Mouse (Mus musculus) G1E (cell line): ENCODE measurements at regions not wholly inside any gene's neighbourhood (a gene's known extent, or its start where the extent isn't known, plus 50 kb on each side); places are given as distances from the start of the nearest gene placed in this dataset.

Source experiments
- ATAC-seq: 2 replicates; pipeline ENCODE4 v1.8.0; 2016; ENCODE audit warnings: mild to moderate bottlenecking; ENCODE audit not compliant: insufficient number of reproducible peaks, poor library complexity, low FRiP score, severe bottlenecking; ENCODE audit errors: extremely low read depth
- DNase-seq: peaks from one replicate; pipeline ENCODE4 v3.0.0; 2012; ENCODE audit warnings: low spot score
- H3K27me3 ChIP-seq: 2 replicates; pipeline ENCODE4 v1.6.1; 2012; ENCODE audit warnings: mild to moderate bottlenecking, low read length, inconsistent platforms; ENCODE audit not compliant: insufficient read depth
- H3K36me3 ChIP-seq: replicated peaks from 2 replicates; pipeline ENCODE3; 2012; ENCODE audit warnings: mild to moderate bottlenecking, inconsistent platforms
- H3K4me1 ChIP-seq: 2 replicates; pipeline ENCODE4 v1.6.1; 2012; ENCODE audit warnings: low read depth, low read length, inconsistent platforms, mixed read lengths; ENCODE audit not compliant: insufficient read depth
- H3K4me3 ChIP-seq: 2 replicates; pipeline ENCODE4 v1.5.1; 2012; ENCODE audit warnings: low read depth, mild to moderate bottlenecking, inconsistent platforms, low read length, moderate library complexity, mixed read lengths
- H3K9me3 ChIP-seq: replicated peaks from 2 replicates; pipeline ENCODE4 v1.6.1; 2012; ENCODE audit warnings: inconsistent platforms
- CTCF ChIP-seq: IDR thresholded peaks from 2 replicates; pipeline ENCODE4 v1.5.1; 2012; ENCODE audit warnings: low read depth, low read length, inconsistent platforms, mixed read lengths
- GATA1 ChIP-seq: IDR thresholded peaks from 2 replicates; pipeline ENCODE4 v1.6.1; 2012; ENCODE audit warnings: borderline replicate concordance, low read length, inconsistent platforms, mixed read lengths
- GATA2 ChIP-seq: IDR thresholded peaks from 2 replicates; pipeline ENCODE4 v1.6.1; 2012; ENCODE audit warnings: low read depth, low read length, inconsistent platforms, borderline replicate concordance
- POLR2AphosphoS5 ChIP-seq: IDR thresholded peaks from 2 replicates; pipeline ENCODE4 v1.6.1; 2012; ENCODE audit warnings: low read depth, low read length, inconsistent platforms; ENCODE audit not compliant: insufficient replicate concordance
- TAL1 ChIP-seq: conservative IDR thresholded peaks from 2 replicates; pipeline ENCODE4 v1.6.1; 2012; ENCODE audit warnings: low read depth, low read length, inconsistent platforms, mixed read lengths

DNA sequence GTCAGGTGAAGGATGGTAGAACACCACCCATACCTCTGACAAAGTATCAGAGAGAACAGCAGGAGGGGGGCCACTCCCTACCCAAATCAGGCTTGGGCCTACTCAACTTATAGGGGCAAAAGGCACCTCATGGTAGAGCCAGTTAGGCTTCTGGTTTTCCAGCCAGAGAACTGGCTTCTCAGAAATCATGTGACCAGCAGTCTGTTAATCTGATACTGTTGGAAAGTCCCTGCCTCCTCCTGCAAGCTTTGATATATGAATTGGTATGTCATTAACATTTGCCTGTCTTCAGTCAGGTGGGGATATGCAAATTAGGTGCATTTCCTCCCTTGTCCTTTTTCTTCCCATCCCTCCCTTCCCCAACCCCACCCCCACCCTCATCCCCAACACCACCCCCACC lies 71.7 kb downstream of the 3110018I06Rik start:
- TF ChIP-seq GATA1 (no peak), TAL1 (no peak), POLR2AphosphoS5 (no peak), GATA2 (no peak), CTCF (no peak)
- no peak for ATAC-seq
- Histone ChIP-seq H3K36me3 (no peaks in the 10 kb centered on the region), H3K4me1 (no peaks in the 10 kb centered on the region), H3K27me3 (no peaks in the 10 kb centered on the region), H3K4me3 (no peak overlapping the region), H3K9me3 (peaks cover 75% of the 10 kb centered on the region)
- no peak for DNase-seq

DNA sequence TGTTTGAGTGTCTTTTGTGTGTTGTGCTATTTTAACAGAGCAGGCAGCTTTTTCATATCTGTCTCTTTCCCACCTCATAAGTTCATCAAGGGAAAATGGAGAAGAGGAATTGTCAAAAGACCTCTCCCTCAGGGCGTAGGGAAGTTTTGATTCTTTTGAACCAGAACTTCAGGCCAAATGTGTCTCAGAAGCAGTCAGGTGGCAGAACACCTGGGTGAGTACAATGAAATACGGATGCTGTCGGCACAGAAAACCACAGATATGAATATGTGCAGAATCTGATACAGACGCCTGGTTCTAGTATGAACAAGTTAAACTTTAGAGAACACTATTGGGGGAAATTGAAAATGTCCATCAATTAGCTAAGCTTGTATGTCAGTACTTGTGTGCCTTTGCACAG lies 84.2 kb downstream of the 3110018I06Rik start:
- DNase-seq (no peak), ATAC-seq (no peak)
- no peaks in the 10 kb centered on the region for H3K4me1 ChIP-seq
- no peak overlapping the region for H3K4me3 ChIP-seq
- H3K9me3 ChIP-seq: peaks cover 80% of the 10 kb centered on the region
- no peak for TF ChIP-seq POLR2AphosphoS5
- TF ChIP-seq CTCF: no peak
- TF ChIP-seq GATA1: no peak
- TF ChIP-seq GATA2: no peak
- no peaks in the 10 kb centered on the region for H3K36me3 ChIP-seq
- no peaks in the 10 kb centered on the region for H3K27me3 ChIP-seq

DNA sequence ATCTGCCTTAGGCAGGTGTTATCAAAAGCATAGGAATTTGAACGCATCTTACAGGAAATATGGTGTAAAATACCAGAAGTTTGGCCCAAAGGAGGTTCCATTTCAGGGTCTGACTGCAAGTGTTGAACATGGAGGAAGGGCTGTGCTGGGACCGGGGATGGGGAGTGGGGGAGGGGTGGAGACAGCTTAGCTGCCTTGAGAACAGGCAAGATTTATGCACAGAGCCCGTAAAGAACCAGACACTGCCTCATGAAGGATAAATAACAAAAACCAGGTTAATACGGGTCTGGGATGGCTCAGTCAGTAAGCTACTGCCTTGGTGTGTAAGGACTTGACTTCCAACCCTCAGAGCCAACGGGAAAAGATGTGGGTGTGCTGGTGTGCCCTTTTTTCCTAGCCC lies 91.1 kb downstream of the 3110018I06Rik start:
- no peaks in the 10 kb centered on the region for H3K36me3 ChIP-seq
- H3K4me1 ChIP-seq: no peaks in the 10 kb centered on the region
- no peaks in the 10 kb centered on the region for H3K27me3 ChIP-seq
- DNase-seq: no peak
- no peak for ATAC-seq
- no peak overlapping the region for H3K4me3 ChIP-seq
- H3K9me3 ChIP-seq: peaks cover 91% of the 10 kb centered on the region
- TF ChIP-seq POLR2AphosphoS5 (no peak), TAL1 (no peak), GATA2 (no peak), GATA1 (no peak), CTCF (no peak)

DNA sequence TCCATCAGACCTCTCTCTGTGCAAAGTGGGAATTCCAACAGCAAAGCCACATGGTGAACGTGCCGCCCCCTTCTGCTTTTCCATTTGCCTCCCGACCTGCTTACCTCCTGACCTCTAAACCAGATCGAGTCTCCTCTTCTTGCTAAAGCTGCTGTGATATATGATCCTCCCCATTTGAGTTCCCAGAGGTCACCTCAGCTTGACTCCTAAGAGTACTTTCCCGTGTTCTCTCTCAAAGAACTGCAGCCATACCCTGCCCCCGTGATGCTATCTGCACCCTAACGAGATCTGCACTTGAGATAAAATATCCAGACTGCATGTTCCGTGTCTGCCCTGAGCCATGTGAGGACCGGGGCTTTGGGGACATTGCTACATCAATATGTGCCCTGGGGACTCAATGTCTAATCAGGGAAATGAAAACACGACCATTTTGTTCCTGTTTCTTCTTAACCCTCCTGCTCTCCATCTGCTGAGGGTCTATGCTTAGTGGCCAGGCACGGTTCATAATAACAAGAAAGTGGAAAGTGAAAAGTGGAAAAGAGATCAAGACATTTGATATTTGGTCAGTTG lies 94.8 kb downstream of the 3110018I06Rik start:
- Histone ChIP-seq H3K36me3 (no peaks in the 10 kb centered on the region), H3K4me3 (no peak overlapping the region), H3K4me1 (no peaks in the 10 kb centered on the region), H3K9me3 (peaks cover 90% of the 10 kb centered on the region), H3K27me3 (no peaks in the 10 kb centered on the region)
- no peak for DNase-seq
- TF ChIP-seq TAL1: no peak
- TF ChIP-seq GATA1: no peak
- no peak for TF ChIP-seq CTCF
- no peak for TF ChIP-seq GATA2
- TF ChIP-seq POLR2AphosphoS5: no peak
- ATAC-seq: no peak

DNA sequence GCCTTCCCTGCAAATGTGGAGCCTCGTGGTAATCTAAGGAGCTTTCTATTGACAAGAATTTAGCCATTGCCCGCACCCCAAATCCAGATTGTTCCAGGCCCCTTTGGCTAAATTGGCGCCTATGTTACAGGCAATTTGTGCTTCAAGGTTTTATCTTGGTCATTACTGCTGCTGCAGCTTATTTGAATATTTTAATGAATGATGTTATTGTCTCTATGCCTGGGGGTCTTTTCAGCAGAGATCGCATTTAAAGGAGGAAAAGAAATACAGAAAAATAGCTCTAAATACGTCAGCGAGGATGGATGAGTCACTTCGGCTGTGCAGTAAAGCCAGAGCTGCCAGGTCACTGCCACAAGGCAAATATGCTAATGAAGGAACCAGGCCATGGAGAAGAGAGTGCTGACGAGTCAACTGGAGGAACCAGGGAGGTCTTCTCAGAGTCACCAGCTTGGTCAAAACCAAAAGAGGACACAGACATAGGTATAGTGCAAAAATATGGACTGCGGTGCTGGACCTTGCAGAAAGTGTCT lies 97.3 kb downstream of the 3110018I06Rik start:
- H3K4me3 ChIP-seq: no peak overlapping the region
- no peaks in the 10 kb centered on the region for H3K36me3 ChIP-seq
- no peaks in the 10 kb centered on the region for H3K27me3 ChIP-seq
- no peak for ATAC-seq
- H3K4me1 ChIP-seq: no peaks in the 10 kb centered on the region
- DNase-seq: no peak
- TF ChIP-seq POLR2AphosphoS5 (no peak), GATA2 (no peak), CTCF (no peak)
- H3K9me3 ChIP-seq: peaks cover 92% of the 10 kb centered on the region

DNA sequence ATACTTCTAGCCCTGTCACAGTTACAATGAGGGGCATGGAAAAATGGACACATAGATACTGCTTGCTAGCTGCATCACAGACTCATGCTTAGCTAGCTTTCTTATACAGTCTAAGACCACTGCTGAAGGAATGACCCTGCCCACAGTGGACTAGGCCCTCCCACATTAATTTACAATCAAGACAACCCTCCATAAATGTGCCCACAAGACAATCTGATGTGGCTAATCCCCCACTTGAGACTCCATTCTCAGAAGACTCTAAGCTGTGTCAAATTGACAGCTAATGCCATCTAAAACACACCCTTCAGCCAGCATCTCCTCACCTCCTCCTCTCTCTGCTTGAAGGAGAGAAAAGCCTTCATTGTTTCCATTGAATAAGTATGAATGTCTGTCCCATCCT lies 107.8 kb downstream of the 3110018I06Rik start:
- DNase-seq: no peak
- peaks cover 73% of the 10 kb centered on the region for H3K9me3 ChIP-seq
- TF ChIP-seq GATA2 (no peak), POLR2AphosphoS5 (no peak), GATA1 (no peak), CTCF (no peak), TAL1 (no peak)

DNA sequence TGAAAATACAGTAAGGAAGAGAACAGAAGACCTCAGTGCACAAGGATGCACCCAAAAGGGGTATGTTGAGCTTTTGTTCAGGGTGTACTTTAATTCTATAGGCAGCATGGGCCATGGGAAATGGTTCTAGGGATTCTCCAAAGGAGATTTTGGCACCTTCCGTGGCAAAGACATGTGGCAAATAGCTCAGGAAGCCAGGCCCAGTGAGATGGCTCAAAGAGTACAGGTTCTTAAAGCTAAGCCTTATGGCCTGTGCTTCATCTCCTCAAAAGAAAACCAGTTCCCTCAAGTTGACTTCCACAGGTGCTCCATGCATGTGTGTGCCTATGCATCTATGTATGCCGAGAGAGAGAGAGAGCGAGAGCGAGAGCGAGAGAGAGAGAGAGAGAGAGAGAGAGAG lies 112.1 kb downstream of the 3110018I06Rik start:
- Histone ChIP-seq H3K36me3 (no peaks in the 10 kb centered on the region), H3K4me1 (no peaks in the 10 kb centered on the region), H3K27me3 (no peaks in the 10 kb centered on the region), H3K9me3 (peaks cover 61% of the 10 kb centered on the region), H3K4me3 (no peak overlapping the region)
- no peak for DNase-seq
- no peak for ATAC-seq
- no peak for TF ChIP-seq CTCF
- TF ChIP-seq POLR2AphosphoS5: no peak

More for the DNA sequence above, 107.8 kb downstream of the 3110018I06Rik start:
- Histone ChIP-seq H3K27me3 (no peaks in the 10 kb centered on the region), H3K4me1 (no peaks in the 10 kb centered on the region), H3K36me3 (no peaks in the 10 kb centered on the region), H3K4me3 (no peak overlapping the region)
- no peak for ATAC-seq
